Mouse (Mus musculus) heart, postnatal 36 days (tissue): ENCODE data around the gene Prkar2b. TPM values are rescaled to one million over a fixed set of nuclear protein-coding genes. Genes with fewer than 3 reads are reported as not detected.
"Not testable (repeated sequence)": the region's sequence is repeated elsewhere in the genome, so short reads cannot be mapped to it uniquely, and the experiment has no call there.

Experiments used
- DNase-seq, 2 experiments: peaks; one replicate each; pipeline ENCODE4 v3.0.0; 2021 to 2022
- intact Hi-C: fragments of 180-260 bp; cut with DNase I; formaldehyde crosslinking; loops from one replicate; pipeline ENCODE4 v1.15.1; 2025
- total RNA-seq, 2 experiments: library from RNA; stranded (reverse); gene quantifications; 2 replicates each; pipeline ENCODE4 v1.2.3; 2021

The Prkar2b gene
- total RNA-seq, 2 experiments from 2014 or later, result 2.5 to 9.3 TPM

DNA sequence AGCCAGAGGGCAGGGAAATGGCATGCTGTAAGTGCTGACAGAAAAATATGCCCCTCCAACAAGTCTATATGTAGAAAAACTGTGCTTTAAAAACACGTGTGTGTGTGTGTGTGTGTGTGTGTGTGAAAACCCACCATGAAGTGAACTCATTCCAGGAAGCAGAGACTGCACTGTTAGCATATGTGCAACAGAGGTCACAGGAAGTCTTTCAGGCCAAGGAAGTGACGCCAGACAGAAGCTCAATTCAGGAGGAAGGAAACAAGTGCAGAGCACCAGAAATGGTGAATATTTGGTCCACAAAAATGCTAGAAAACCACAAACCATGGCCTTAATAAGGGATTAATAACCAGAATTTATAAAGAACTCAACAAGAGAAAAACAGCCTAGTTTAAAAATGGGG is 48.9 kb downstream of the Prkar2b start:
- intact Hi-C loops, result no loop called here
- no peak for DNase-seq

DNA sequence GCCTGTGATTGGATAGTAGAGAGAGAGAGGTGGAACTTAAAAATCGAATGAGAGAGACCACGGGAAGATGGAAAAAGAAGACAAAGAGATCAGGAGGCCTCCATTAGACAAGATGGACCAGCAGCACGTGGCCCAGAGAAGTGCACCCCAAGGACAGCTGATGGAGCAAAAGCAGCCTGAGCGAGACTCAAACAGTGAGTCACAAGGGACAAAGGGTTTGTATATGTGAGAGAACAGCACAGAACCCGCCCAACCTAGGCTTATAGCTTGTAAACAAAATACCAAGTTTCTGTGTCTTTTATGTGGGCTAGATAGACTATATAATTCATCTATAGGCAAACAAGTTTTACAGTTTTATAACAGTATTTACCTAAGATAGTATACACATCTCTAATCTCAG is 50.0 kb downstream of the Prkar2b start:
- intact Hi-C loops, result no loop called here
- no peak for DNase-seq

DNA sequence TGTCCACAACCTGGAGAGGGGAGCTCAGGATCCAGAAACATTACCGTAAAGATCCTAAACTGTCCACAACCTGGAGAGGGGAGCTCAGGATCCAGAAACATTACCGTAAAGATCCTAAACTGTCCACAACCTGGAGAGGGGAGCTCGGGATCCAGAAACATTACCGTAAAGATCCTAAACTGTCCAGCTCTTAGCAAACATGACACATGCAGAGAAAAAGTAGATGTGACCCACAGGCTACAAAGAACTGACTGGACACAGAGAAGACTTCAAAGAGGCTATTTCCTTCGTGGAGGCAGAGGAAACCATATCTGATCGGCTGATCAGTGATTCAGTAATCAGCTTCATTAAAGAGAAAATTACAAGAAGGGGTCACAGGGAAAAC is 51.1 kb downstream of the Prkar2b start:
- intact Hi-C loops, DNase-seq: not testable (repeated sequence)

DNA sequence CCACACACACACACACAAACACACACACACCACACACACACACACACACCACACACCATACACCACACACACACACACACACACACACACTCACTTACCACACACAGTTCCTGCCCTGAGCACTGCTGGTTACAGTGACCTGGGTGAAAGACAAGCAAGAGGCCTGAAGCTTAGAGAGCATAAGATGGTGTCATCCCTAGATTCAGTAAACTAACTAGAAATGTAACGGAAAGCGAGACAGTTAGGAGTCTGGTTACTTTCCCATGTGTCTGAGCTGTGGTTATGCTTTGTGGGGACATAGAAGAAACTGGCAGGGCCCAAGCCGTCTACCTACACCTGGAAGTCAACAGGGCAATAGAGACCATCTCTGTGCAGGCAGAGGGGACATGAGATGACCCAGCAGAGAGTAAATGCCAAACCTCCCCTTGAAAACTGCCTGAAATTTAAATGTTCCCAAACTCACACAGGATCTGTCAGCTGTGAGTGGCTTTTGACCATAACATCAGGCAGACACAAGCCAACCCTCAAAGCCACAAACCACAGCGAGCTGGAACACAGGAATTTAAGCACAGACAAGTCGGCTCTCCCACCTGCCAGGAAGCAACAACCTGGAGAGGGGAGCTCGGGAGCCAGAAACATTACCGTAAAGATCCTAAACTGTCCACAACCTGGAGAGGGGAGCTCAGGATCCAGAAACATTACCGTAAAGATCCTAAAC is 51.7 kb downstream of the Prkar2b start:
- no peak for DNase-seq
- intact Hi-C loops, result no loop called here

DNA sequence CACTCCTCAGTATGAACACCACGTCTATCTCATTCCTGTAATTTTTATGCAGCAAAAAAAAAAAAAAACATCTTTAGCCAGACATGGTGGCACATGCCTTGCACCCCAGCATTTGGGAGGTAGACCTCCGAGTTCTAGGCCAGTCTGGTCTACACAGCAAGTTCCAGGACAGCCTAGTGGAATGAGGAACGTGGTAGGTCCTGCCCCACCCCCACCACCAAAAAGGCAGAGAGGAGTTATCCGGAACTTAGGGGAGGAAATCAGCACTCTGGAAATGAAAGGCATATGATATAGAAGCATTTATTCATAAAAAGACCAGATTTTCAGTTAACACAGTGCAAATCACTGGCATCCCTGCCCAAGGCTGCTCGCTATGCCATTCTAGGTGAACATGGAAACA is 52.4 kb downstream of the Prkar2b start:
- intact Hi-C loops, result no loop called here

DNA sequence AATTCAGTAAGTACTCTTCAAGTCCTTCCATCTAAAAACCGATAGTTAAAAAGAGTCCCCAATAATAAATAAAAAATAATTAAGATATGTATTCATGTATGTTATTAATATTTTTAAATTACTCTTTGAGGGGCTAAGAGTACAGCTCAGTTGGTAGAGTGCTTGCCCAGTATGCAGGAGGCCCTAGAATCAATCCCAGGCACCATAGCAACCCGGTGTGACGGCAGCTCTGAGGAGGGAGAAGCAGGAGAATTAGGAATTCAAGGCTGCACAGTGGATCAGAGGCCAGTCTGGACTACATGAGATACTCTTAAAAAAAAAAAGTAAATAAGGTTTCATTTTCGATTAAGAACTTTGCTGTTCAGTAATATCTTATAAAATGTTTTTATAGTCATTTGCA is 53.5 kb downstream of the Prkar2b start:
- intact Hi-C loops, result no loop called here
- DNase-seq, result no peak

More for the DNA sequence above, 52.4 kb downstream of the Prkar2b start:
- DNase-seq, result no peak

DNA sequence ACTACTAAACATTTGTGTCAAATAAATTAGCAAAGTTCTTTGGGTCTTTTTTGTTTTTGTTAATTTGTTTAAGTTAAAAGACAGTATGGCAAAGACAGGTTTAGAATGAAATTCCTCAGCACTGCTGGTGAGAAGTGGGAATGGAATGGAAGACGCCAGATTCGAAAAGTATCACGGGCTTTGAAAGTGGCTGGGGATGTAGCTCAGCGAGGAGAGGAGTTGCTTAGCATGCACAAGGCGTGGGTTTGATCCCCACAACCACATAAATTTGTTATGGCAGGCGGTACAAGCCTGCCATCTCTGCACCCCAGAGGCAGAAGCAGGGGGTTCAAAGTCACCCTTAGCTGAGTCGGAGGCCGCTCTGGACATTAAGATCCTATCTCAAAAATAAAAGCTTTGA is 54.1 kb downstream of the Prkar2b start:
- intact Hi-C loops, result no loop called here
- DNase-seq, result no peak

DNA sequence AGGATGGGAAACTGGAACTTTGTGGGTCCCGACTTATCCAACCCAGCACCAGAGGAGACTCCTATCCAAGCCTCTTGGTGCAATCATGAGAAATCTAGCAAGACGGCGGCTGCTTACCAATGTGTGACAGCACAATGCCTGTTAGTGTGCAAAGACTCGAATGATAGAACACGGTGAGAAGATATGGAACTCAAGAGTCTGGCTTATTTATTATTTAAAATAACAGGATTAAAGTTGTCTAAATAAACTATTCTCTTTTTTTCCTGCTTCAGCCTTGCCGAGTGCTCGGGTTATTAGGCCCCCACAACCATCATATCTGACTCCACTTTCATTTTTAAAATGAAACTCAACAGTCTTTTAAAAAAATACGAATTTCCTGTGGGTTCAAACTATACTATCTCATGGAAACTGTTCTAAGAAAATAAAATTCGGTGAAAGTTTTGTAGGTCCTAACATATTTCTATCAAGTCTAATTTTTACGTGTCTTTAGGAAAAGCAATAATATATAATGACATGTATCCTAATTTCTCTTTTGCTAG is 54.6 kb downstream of the Prkar2b start:
- intact Hi-C loops, result no loop called here
- DNase-seq, result no peak

DNA sequence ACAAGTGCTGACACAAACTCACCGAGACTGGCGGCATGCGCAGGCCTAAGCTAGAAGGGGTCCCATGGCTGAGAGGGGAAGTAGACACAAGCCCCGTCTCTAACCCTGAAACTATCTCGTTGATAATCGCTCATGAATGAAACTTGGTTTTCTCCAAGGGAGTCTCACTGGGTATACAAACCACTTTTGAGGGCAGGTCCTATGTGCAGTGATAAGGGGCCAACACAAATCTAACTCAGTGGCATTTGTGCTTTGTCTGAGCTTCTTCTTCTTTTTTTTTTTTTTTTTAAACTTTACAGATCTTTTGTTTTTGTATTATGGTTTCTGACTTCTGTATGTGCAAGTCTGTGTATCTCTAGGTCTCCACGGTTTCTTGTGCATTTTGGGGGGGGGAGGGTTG is 60.6 kb downstream of the Prkar2b start:
- DNase-seq, result no peak
- intact Hi-C loops, result no loop called here

DNA sequence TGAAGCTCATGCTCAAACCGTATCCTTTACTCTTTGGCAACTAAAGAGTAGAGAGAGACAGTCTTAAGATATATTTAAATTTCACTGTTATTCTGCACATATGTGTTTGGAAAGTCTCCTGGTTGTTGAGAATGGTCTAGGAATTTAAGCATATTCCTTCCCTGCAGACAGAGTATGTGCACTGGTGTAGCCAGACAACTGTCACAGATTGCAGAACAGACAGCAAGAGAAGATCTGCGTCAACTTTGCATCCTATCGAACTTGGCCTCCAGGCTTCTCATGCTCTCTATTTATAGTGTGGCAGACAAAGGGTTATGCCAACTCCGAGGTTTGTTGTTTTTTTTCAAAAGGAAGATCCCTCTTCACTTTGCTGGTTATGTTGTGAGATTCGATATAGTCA is 62.4 kb downstream of the Prkar2b start:
- intact Hi-C loops, result no loop called here

DNA sequence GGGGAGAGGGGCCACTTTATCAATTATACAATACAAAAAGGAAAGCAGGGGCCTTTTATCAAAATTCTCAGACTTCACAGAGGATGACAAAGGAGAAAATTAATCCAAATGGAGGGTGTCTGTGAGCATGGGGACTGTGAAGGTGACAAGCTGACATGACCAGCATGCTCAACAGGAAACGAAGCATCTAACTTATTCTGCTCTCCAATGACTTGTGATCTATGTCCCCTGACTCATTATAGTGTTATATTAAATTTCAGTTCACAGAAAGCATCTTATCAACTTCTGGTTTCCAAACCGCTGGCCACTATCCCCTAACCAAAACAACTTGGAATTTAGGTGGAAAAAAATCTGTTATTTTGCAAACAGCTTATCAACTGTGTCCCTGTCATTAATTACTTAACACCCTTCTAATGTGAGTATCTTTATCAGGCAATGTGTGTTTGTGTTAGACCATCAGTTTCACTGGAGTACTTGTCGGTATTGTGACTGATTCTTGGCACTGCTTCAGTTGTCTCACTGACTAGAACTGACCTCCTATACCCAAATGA is 63.7 kb downstream of the Prkar2b start:
- DNase-seq, result no peak
- intact Hi-C loops, result no loop called here

More for the DNA sequence above, 62.4 kb downstream of the Prkar2b start:
- DNase-seq, result no peak

DNA sequence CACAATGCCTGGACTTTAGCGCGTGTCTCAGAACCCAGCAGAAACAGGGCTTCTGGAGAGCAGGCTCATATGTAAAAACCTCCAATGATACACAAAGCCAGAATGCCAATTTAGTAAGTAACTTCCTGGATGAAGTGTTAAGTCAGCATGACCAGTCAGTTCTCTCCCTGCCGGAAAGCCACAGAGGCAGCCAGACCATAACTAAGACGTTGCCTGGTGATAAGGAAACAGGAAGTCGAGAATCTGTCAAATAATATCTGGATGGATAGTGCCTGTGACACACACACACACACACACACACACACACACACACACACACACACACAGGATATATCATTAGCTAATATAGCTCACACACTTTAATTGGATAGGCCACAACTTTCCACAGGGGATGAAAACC is 64.2 kb downstream of the Prkar2b start:
- DNase-seq, result no peak
- intact Hi-C loops, result no loop called here

DNA sequence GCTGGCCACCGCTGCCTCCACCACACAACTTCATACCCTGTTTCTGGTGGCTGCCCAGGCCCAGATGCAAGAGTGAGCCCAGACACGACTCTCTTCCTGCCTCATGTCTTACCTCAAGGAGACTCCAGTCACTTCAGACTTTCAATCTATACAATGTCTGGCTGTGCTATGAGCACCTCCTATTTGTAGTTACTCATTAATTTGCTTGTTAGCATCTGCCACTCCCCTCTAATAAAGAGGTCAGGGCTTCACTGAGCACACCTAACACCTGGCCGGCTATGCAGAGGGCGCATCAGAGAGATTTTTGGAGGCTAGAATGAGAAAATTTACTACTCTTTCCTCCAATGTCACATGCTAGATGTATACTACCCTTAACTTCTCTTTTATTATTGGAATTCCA is 70.5 kb downstream of the Prkar2b start:
- DNase-seq, result no peak
- intact Hi-C loops, result no loop called here

DNA sequence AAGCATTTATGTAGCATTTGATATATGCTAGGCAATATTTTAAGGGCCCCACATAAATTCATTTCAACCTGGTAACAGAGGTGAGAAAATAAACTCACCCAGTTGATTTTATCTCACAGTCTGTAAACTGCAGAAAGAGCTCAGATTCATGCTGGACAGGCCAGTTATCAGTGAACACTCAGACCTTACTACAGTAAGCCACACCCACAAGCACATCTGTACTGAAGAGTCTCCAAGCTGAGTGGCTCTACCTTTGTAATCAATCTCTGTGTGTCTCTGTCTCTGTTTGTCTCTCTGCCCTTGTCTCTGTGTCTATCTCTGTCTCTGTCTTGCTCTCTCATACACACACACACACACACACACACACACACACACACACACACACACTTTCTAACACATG is 71.4 kb downstream of the Prkar2b start:
- no peak for DNase-seq
- intact Hi-C loops, result no loop called here

DNA sequence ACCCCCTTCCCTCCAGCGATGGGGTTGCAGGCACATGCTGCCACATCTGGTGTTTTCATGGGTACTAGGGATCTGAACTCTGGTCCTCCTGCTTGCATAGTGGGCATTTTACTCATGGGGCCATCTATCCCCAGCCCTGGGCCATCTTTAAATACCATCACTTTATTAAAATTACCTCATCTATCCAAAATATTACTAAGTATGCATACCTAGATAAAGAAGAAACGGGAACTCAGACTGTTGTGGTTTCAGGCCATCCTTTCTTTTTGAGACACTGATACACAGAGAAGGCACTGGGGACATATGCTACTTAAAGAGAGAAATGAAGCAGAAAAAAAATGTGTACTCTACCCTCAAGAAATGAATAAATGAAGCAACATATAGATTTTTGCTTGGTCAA is 74.6 kb downstream of the Prkar2b start:
- DNase-seq, result no peak
- intact Hi-C loops, result no loop called here

DNA sequence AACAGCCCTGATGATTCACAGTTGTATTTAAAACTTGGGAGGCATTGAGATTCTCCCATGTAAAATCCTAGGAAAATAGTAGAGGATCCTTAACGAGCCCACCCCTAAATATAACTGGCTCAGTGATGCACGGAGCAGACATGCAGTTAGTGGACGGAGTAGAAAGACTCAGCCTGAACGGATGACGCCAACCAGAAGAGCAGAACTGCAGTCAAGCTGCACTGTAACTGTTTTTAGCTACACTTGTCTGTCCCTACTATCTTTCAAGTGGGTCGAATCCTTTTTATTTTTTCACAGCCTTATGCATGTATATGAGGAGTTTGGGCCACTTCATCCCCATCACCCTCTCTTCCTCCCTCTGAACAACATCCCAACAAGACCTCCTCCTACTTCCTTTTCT is 75.4 kb downstream of the Prkar2b start:
- DNase-seq, result no peak
- intact Hi-C loops, result no loop called here

DNA sequence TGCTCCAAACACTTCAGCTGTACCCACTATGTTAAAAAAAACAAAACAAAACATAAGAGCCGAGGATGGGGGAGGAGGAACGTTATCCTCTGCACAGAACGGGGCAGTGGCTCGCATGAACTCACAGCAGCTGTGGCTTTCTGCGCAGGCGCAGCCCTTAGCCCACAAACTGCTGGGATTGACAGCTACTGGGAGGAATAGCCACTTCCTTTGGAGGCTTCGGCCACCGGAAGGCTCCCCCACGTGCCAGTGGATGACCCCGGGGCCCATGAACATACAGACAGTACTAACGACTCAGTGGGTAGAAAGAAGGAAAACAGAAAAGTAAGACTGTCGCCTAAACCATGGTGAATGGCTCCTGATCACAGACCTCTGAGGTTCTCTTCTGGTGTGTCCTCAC is 76.4 kb downstream of the Prkar2b start:
- intact Hi-C loops, result no loop called here
- peak in 1 of 2 experiments; percentile 11 for DNase-seq

DNA sequence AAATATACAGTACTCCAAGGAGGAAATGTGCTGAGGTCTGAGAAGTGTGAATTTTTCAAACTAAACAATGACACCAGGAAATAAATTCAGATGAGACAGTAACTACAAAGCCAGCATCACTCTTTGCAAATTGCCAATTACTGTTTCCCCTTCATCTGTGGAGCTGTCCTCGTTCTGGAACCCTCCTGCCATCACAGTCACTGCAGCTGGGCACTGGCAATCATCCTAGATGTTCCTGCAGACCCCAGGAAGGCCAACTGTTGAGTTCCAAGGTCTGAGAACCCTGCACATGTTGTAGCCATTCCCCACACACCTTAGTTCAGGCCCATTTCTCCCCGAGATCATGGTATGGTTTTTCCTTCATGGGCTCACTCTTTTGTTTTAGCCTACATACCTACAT is 76.9 kb downstream of the Prkar2b start:
- no peak for DNase-seq
- intact Hi-C loops, result no loop called here

DNA sequence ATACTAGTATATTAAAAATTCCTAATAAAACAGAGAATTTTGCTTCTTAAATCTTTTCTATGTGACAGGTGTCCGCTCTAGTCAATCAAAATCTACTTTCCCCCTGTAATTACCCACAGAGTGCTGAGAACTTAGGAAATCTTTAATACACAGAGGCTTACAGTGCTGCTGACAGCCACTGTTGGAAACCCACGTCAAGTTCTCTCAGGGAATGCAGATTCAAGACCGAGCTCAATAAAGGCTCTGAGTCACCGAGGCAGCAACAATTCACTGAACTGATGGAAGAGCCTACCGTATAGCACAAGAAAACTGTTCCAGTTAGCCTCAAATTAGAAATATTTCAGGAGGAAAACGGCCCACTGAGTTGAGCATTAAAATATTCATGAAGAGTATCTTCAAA is 77.3 kb downstream of the Prkar2b start:
- intact Hi-C loops, result no loop called here

DNA sequence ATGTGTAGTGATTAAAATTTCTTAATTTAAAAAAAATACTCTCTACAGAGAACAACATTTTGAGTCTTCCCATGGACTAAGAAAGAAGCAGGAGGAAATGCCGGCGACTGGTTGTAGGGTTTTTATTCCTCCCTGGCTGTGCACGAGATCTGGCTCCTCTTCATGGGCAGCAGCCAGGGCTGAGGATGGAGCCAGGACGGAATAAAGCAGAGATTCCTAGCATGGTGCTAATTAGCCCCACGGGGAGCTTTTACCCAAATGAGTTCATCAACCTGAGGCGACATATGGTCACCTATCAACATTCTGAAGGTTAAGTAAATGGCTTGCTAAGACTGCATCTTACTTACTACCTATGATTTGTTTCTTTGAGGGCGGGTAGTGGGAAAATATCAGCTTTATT is 77.9 kb downstream of the Prkar2b start:
- intact Hi-C loops, result no loop called here
- DNase-seq, result no peak

More for the DNA sequence above, 77.3 kb downstream of the Prkar2b start:
- no peak for DNase-seq

DNA sequence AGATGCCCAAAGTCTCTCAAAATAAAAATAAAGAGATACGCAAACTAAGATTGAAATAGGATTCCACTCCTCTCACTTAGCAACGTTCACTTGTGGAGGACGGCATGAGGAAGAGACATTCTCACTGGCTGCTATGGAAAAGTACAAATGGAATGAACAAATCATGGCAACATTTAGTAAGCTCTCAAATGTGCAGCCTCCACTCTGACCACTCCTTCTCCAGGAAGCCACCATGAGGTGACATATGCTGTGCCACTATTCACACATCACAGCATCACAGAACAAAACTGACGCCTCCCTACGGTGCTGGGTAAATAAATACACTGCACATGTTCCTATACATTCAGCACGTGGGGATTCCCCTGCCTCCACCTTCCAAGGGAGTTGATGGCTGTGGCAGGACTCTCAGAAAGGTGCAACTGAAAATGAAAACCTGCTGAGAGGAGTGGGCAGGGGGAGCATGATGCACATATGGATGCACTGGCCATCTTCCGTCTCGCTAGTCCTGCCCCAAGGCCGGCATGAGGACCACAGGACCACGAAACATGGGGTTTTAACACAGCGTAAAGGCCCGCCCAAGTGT is 83.4 kb downstream of the Prkar2b start:
- intact Hi-C loops, result no loop called here
- no peak for DNase-seq

DNA sequence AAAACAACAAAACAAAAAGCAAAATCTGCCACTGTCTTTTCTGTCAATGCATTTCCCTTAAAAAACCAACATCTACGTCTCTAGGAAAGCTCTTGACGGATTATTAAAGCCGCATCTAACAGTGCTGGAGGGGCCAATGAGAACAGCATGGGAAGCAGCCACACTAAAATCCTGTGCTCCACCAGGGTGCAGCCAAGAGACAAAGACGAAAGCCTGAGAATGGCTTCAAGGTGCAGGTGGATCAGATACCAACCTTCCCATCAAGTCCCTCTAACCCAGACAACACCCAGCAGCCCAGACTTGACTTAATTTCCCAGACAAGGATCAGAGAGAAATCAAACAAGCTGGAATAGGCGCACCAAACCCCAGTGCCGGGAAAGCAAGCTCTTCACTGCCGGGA is 84.6 kb downstream of the Prkar2b start:
- intact Hi-C loops, result no loop called here
- DNase-seq, result peak; percentile 4 to 9
